Mouse (Mus musculus) splenic B cell, adult 2 months (primary cell): ENCODE measurements around the gene Mroh9.

ENCODE experiments used
- DNase-seq: peaks from one replicate; pipeline ENCODE4 v3.0.0-alpha.2; 2011; ENCODE audit warnings: low read depth, low spot score
- H3K27me3 ChIP-seq: 2 replicates; pipeline ENCODE4 v1.6.1; 2012; ENCODE audit warnings: mild to moderate bottlenecking, low read length, moderate library complexity, mixed read lengths; ENCODE audit not compliant: control insufficient read depth, poor library complexity, insufficient read depth, severe bottlenecking
- H3K36me3 ChIP-seq: 2 replicates; pipeline ENCODE4 v1.6.1; 2012; ENCODE audit warnings: mild to moderate bottlenecking, low read length, moderate library complexity, mixed read lengths; ENCODE audit not compliant: control insufficient read depth, poor library complexity, insufficient read depth, severe bottlenecking

Gene Mroh9

GRCm38 (mm10) chr1:163085570-163085969, at the start of gene Mroh9:
Gene Mroh9 (minus strand): TSS chr1:163085670.
- no peak for DNase-seq
- Histone ChIP-seq H3K36me3 (no peaks in the 10 kb centered on the region), H3K27me3 (no peaks in the 10 kb centered on the region)

- Histone ChIP-seq H3K27me3 (no peaks in the 10 kb centered on the region), H3K36me3 (no peaks in the 10 kb centered on the region)
- DNase-seq, result no peak
These were observed 44.5 kb upstream of the Mroh9 start for GRCm38 (mm10) chr1:163129976-163130375.

GRCm38 (mm10) chr1:163129129-163129900, 43.8 kb upstream of the Mroh9 start:
- no peaks in the 10 kb centered on the region for H3K27me3 ChIP-seq
- DNase-seq, result no peak
- no peaks in the 10 kb centered on the region for H3K36me3 ChIP-seq

GRCm38 (mm10) chr1:163126175-163126881, 40.9 kb upstream of the Mroh9 start:
- DNase-seq, result no peak
- Histone ChIP-seq H3K27me3 (no peaks in the 10 kb centered on the region), H3K36me3 (no peaks in the 10 kb centered on the region)

- DNase-seq, result no peak
- no peaks in the 10 kb centered on the region for H3K27me3 ChIP-seq
- no peaks in the 10 kb centered on the region for H3K36me3 ChIP-seq
These were observed 36.9 kb upstream of the Mroh9 start for GRCm38 (mm10) chr1:163122414-163122813.

GRCm38 (mm10) chr1:163113461-163114174, 28.1 kb upstream of the Mroh9 start:
- no peaks in the 10 kb centered on the region for H3K27me3 ChIP-seq
- DNase-seq, result no peak
- no peaks in the 10 kb centered on the region for H3K36me3 ChIP-seq

- no peak for DNase-seq
- H3K36me3 ChIP-seq, result no peaks in the 10 kb centered on the region
- no peaks in the 10 kb centered on the region for H3K27me3 ChIP-seq
These were observed 27.2 kb upstream of the Mroh9 start for GRCm38 (mm10) chr1:163112482-163113164.

- no peak for DNase-seq
These were observed 19.5 kb upstream of the Mroh9 start for GRCm38 (mm10) chr1:163104960-163105359.

GRCm38 (mm10) chr1:163091438-163092155, 6.1 kb upstream of the Mroh9 start:
- Histone ChIP-seq H3K27me3 (no peaks in the 10 kb centered on the region), H3K36me3 (no peaks in the 10 kb centered on the region)
- DNase-seq, result peak; percentile 1

More at GRCm38 (mm10) chr1:163104960-163105359, 19.5 kb upstream of the Mroh9 start:
- H3K27me3 ChIP-seq, result no peaks in the 10 kb centered on the region
- no peaks in the 10 kb centered on the region for H3K36me3 ChIP-seq

GRCm38 (mm10) chr1:163070502-163070901, 15.0 kb downstream of the Mroh9 start:
- Histone ChIP-seq H3K27me3 (peaks cover 2% of the 10 kb centered on the region; the same call in 1 of the 2 replicates), H3K36me3 (no peaks in the 10 kb centered on the region)
- DNase-seq, result no peak

GRCm38 (mm10) chr1:163060381-163060780, 25.1 kb downstream of the Mroh9 start:
- no peak for DNase-seq
- no peaks in the 10 kb centered on the region for H3K27me3 ChIP-seq

GRCm38 (mm10) chr1:163057363-163057762, 28.1 kb downstream of the Mroh9 start:
- no peak for DNase-seq
- no peaks in the 10 kb centered on the region for H3K36me3 ChIP-seq
- no peaks in the 10 kb centered on the region for H3K27me3 ChIP-seq

More at GRCm38 (mm10) chr1:163060381-163060780, 25.1 kb downstream of the Mroh9 start:
- H3K36me3 ChIP-seq, result no peaks in the 10 kb centered on the region

GRCm38 (mm10) chr1:163055629-163056028, 29.8 kb downstream of the Mroh9 start:
- DNase-seq, result no peak
- no peaks in the 10 kb centered on the region for H3K36me3 ChIP-seq
- no peaks in the 10 kb centered on the region for H3K27me3 ChIP-seq

- Histone ChIP-seq H3K27me3 (no peaks in the 10 kb centered on the region), H3K36me3 (no peaks in the 10 kb centered on the region)
- no peak for DNase-seq
These were observed 62.4 kb downstream of the Mroh9 start for GRCm38 (mm10) chr1:163023075-163023474.
